Mouse (Mus musculus) frontal cortex, adult 2 months (tissue): ENCODE data around the gene H2-DMb1. TPM values are rescaled to one million over a fixed set of nuclear protein-coding genes. Genes with fewer than 3 reads are reported as not detected.

ENCODE experiments used
- DNase-seq, 2 experiments: peaks; one replicate each; pipeline ENCODE4 v3.0.0; 2022; ENCODE audit warnings: low spot score in 1 of 2; ENCODE audit errors: extremely low spot score in 1 of 2
- polyA plus RNA-seq: library from polyadenylated mRNA; depleted of rRNA; stranded (reverse); fragments of >200 nt; gene quantifications from 2 replicates; pipeline ENCODE4 v1.2.3, GENCODE M21; 2012; rRNA removed

H2-DMb1 gene
- 3.1 and 3.5 TPM in 2 replicates for polyA plus RNA-seq

DNA sequence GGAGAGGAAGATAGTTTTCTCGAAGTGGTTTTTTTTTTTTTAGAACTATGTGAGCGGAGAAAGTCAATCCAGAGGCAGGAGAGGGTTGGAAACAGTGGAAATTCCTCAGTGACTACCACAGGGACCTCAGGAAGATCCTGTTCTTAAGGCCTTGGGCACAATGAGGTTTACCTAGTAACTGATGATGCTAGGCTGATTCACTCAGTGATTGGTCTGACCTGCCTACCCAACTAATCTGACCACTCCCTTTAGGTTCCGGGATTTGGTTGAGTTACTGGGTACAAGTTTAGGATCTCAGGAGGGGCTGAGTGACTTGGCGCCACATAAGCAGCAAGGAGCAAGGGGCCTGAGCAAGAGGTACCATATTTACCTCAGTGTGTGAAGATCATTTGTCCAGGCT, at the start of gene H2-DMb1:
Gene H2-DMb1 (plus strand): TSS at position 150 of the 400 bp plus-strand sequence.
- peak in 1 of 2 experiments; percentile 81 for DNase-seq

DNA sequence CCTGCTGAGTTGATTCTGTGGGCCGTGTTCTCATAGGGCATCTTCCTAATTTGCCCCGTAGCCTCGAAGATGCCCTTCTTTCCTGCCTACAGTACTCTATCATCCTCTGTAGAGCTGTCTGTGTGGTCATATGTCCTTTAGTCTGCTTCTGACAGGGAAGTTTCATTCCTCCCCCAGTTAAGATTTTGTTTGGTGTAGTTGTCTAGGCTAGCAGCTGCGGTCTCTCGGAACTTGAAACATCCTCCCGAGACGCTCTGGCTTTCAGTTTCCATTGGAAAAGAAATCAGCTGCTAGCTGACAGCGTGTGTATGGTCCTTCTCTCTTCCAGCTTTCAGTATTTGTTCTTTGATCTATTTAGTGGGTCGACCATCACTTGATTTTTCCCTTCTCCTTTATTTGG, 48.1 kb upstream of the H2-DMb1 start:
- no peak for DNase-seq

GRCm38 (mm10) chr17:34106555-34106954, 46.3 kb upstream of the H2-DMb1 start:
- DNase-seq, result no peak

DNA sequence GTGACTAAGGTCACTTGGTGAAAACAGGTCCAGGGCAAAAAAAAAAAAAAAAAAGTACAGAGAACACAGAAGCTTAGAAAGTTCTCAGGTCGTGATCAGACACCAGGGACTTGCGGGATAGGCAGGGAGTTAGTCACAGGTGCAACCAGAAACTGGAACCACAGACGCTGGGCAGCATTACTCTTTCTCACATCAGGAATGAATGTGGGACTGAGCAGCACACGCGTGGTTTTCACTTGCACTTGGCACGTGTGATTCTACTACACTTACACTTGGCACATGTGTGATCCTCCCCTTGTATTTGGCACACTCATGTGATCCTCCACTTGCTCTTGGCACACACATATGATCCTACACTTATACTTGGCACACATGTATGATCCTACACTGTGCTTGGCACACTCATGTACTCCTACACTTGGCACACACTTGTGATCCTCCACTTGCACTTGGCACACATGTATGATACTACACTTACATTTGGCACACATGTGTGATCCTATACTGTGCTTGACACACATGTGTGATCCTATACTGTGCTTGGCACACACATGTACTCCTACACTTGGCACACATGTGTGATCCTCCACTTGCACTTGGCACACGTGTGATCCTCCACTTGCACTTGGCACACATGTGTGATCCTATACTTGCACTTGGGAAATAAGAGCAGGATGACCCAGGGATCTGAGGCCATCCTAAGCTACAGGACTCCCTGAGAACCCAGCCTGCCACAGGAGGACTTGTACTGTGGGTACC, 45.6 kb upstream of the H2-DMb1 start:
- no peak for DNase-seq

DNA sequence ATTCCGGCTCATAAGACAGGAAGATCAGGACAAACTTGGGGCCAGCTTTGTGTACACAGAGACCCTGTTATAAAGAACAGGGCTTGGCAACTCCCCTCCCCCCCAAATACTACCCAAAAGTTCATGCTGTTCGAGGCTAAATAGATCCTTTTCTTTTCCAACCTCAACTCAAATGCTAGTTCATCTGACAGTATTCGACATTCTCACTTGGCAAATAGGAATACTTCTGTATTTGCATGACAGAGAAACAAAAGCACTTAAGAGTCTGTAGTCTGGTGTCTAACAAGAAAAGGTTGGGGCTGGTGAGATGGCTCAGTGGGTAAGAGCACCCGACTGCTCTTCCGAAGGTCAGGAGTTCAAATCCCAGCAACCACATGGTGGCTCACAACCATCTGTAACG, 44.4 kb upstream of the H2-DMb1 start:
- DNase-seq, result no peak

DNA sequence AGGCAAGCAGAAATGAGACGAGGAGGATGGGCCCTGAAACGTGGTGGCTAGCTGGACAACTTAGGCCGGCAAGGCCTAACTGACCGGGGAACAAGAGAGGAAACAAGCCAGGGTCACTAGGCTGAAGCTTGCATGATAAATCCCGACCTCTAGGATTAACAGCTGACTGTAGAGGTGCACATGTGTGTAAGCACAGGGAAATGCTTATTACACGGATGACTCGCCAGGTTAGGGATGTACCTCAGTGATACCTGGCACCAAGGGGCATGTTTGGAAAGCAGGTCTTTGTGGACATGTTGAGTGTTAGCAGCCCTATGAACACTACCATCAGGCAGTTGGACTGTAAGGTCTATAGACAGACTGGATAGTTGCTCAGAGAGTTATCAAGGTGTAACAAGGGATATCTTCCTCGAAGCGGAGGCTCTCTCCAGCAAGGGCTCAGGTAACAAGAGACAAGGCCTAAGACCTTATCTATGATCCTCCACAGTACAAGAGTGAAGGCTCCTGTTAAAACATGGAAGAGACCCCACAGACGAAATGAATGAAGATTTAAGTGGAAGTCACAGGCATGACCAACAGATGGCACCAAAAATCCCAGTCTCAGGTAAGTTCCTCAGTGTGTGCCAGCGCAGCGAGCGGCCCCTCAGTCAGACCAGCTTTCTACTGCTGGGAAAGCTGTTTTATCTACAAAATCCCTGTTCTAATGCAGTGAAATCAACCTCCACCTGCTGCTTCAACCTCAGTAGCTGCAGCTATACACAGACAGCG, 43.6 kb upstream of the H2-DMb1 start:
- no peak for DNase-seq

GRCm38 (mm10) chr17:34109806-34110195, 43.1 kb upstream of the H2-DMb1 start:
- DNase-seq, result no peak

GRCm38 (mm10) chr17:34110309-34110708, 42.6 kb upstream of the H2-DMb1 start:
- no peak for DNase-seq

- DNase-seq, result no peak
These were observed 38.8 kb upstream of the H2-DMb1 start for GRCm38 (mm10) chr17:34114114-34114513.

DNA sequence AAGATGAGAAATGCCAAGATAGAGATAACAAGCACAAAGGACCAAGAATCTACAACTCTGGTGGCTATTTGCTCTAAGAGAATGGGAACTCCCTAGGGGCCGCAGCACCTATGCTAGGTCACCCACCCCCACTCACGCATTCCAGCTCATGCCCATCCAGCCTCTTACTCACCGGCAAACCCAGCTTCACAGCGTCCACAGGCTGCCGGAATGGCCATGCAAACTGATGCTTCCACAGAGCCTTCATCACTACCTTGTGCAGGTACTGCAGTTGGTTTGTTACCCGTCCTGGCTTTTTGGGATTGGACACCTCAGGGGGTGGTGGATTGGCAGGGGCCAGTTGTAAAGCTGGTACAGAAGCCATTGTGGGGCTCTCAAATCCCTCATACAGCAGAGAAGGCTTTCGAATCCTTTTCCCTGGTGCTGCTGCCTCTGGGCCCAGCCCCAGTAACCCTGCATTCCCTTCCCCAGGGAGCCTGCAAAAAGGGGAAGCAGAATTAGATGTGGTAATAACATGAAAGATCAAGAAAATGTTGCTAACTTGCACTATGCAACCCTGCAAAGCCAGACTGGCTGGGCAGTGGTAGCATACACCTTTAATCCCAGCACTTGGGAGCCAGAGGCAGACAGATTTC, 36.0 kb upstream of the H2-DMb1 start:
- DNase-seq, result no peak

GRCm38 (mm10) chr17:34117421-34118112, 35.3 kb upstream of the H2-DMb1 start:
- DNase-seq, result no peak

- DNase-seq, result no peak
These were observed 34.6 kb upstream of the H2-DMb1 start for GRCm38 (mm10) chr17:34118113-34118872.

GRCm38 (mm10) chr17:34118873-34119248, 34.0 kb upstream of the H2-DMb1 start:
- DNase-seq, result no peak

GRCm38 (mm10) chr17:34119249-34120179, 33.4 kb upstream of the H2-DMb1 start, which contains the start of gene H2-DMa:
TSS of gene H2-DMa (plus strand) at chr17:34119541.
- peak; percentile 99 for DNase-seq

- DNase-seq, result peak; percentile 79 to 89
These were observed 32.6 kb upstream of the H2-DMb1 start for GRCm38 (mm10) chr17:34120180-34120723.

DNA sequence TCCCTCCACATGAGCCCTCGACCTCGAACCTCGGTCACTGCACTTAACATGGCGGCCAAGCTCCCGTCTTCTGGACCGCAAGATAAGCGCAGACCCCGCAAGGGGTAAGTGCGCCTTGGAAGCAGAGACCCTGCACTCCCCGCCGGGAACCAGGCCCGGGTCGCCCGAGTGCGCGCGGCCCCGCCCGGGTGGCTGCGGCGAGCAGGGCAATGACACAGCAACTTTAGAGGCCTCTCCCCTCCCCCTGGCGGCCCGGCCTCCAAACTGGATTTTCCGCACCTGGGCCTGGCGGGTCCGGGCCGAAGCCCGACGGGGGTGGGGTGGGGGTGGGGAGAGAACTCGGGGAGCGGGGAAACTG, 32.1 kb upstream of the H2-DMb1 start:
- DNase-seq, result peak; percentile 46 to 75

GRCm38 (mm10) chr17:34121172-34121878, 31.5 kb upstream of the H2-DMb1 start:
- DNase-seq, result peak; percentile 88 to 93

DNA sequence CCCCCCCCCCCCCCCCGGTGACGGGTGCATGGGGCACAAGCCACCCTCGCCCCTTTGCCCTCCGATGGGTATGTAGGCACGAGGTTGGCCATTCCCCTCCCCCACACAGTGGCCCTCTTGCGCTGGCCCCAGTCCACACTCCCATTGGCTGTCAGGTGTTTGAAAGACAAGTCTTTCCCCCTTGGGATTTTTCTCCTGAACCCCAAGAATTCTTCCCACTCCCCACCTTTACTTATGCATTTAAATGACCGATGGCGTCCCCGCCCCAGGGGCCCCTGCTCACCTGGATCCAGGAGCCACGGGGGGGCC, 31.0 kb upstream of the H2-DMb1 start:
- DNase-seq, result peak; percentile 49 to 62
